Mouse (Mus musculus) cerebellum, adult 9-10 months (tissue): ENCODE results near the gene Supt6.

Source experiments
- DNase-seq: peaks from one replicate; pipeline ENCODE4 v3.0.0; 2022

Supt6 gene

GRCm38 (mm10) chr11:78182450-78182849 lies 63.3 kb downstream of the Supt6 start:
- DNase-seq = no peak

DNA sequence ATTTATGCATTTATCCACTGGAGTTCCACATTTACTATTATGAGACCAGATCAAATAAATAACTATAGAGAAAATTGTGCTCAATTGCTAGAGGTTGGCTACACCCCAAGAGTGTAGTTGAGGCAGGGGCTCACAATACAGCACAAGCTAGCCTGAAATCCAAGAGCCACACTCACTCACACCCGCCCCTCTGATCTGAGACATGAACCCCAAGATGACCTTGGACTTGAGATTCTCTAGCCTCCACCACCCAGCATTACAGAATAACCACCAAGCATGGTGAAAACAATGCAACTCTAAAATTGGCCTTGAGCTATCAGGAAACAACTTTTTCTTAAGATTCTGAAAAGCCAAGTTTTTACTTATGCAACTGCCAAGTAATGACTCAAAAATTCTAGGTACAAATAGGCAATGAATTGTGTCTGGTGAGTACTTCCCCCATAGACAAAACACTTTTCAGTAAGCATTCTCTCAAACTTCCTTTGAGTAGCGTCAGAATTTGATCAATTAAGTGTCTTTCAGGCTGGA lies 63.9 kb downstream of the Supt6 start:
- DNase-seq = no peak

- no peak for DNase-seq
Measured at GRCm38 (mm10) chr11:78180081-78180761, 65.6 kb downstream of the Supt6 start.

DNA sequence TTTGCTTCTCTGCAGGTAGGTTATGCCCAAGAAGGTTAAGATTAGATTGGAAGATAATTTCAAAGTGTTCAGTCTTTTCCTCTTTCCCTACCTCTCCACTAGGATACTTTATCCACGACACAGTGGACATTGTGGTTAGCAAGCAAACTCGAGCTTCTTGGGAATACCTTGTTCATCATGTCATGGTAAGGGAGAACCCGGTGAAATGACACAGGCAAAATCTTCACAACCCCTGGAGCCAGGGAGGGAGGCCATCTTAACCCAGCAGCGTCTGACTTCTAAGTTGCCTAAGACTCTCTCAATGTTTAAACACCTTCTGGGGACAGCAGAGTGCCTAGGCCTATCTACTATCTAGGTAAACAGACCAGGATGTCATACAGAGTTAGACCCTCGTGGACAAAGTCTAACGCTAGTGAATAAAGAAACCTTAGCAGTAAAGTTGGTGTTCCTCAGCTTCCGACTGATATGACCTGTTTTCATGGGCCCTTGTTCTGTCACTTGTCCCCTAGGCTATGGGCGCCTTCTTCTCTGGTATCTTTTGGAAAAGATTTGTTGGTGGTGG lies 66.3 kb downstream of the Supt6 start:
- DNase-seq = no peak

DNA sequence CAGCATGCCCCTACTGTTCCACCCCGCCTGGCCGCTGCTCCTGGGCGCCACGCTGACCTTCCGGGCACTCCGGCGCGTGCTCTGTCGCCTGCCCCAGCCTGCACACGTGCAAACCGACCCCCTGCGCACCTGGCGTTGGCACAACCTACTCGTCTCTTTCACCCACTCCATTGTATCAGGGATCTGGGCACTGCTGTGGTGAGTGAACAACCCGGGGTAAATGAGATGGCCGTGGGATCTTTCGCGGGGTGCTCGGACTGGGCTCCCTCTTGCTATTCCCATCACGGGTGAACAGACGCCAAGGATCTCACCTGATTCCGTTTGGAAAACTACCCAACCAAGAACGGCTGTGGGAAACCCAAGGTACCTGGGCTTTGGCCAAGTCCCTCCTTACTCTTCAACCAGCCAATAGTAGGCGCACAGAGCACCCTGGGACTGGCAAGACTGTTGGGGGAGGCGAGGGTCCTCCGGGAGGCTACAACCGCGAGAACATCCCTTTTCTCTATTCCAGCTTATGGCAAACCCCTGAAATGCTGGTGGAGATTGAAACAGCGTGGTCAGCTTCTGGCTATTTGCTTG lies 66.8 kb downstream of the Supt6 start:
- peak; percentile 70 for DNase-seq

DNA sequence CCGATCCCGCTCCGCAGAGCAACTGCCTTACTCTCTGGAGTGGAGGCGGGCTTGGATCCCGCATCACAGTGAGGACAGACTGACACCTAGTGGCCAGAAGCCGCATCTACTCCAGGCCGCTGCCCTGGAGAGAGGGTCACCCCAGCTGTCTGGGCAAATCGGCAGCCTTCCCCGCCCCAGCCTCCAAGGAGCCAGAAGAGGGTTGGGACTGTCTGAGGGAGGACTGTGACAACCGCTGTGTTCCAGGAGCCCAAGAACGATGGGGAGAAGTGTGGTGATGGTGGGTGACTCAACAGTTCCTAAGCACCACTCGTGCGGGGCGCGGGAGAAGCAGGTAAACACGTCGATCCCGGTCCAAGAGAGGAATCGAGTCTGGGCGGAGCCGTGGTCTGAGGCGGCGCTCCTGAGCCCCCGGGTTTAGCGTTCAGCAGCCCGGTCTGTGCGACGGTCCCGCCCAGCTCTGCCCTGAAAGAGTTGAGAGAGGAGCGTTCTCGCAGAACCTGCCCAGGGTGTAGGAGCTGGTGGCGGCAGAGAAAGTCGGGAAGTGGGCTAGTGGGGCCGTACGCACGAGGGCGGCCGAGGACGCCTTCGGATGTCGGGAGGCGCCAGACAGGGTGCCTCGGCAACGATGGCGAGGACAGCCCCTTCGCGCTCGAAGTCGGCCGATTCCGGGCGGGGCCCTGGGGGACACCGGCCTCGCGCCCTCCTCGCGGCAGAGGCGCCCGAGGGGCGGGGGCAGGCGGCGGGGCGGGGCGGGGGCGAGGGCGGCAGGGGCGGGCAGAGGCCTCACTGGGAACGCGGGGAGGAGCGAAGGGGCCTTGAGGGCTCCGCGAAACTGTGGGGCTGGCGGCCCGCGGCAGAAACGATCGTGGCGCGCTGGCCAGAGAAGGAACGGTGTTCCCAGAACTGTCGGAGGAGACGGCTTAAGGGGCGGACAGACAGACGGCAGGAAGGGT lies 67.6 kb downstream of the Supt6 start:
- peak; percentile 93 for DNase-seq

GRCm38 (mm10) chr11:78177437-78177836 lies 68.3 kb downstream of the Supt6 start:
- DNase-seq = no peak

- no peak for DNase-seq
Measured at GRCm38 (mm10) chr11:78176905-78177331, 68.9 kb downstream of the Supt6 start.

DNA sequence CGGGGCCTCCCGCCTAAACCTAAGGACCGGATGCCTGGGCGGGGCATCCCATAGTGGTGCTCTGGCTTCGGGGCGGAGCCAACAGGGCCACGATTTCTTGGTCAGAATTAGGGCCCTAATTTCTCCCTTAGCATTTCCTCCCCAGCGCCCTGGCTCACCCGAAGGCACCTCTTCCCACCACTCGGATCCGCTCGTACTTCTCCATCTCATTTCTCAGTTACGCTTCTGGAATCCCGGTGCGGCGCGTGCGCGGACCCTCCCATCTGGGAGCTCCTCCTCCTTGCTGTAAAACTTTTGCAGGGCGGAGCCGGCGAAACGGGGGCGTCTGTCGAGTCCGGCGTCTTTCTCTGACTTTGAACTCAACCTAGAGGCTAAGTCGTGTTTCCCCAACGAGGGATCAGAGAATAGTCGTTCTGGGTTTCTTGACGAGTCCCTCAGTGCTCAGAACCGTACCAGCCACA lies 69.4 kb downstream of the Supt6 start, which contains the start of the genes Nek8 and Tlcd1:
Gene Nek8 (minus strand): TSS at position 274 of the 461 bp plus-strand sequence.
Gene Tlcd1 (plus strand): TSS at position 310 of the 461 bp plus-strand sequence.
- DNase-seq = peak; percentile 85

- DNase-seq = no peak
Measured at GRCm38 (mm10) chr11:78175771-78176401, 69.9 kb downstream of the Supt6 start.

- DNase-seq = no peak
Measured at GRCm38 (mm10) chr11:78174506-78174905, 71.3 kb downstream of the Supt6 start.

DNA sequence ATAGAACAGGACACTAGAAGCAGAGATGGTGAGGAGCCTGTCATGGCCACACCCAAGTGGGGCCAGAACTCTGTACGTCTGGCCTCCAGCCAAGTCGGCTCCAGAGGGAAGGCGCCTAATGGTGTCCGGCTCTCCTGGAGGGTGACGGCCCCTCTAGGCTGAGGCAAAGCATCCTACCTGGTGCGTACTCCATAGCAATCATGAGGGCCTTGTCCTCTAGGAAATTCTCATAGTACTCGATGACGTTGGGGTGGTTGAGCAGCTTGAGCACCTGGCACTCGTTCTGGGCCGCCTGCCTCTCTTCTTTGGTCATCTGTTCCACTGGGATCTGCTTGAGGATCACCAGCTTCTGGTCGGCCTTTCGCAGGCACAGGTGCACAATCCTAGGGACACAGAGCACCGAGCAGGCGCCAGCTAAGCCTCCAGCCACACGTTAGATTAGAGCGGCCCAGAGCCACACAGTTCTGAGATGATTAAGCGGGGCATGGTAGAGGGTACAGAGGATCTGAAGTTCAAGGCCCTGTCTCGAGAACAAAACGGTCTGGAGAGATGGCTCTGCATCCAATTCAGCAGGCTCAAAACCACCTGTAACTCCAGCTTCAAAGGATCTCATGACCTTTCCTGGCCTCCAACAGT lies 72.9 kb downstream of the Supt6 start:
- DNase-seq = no peak

DNA sequence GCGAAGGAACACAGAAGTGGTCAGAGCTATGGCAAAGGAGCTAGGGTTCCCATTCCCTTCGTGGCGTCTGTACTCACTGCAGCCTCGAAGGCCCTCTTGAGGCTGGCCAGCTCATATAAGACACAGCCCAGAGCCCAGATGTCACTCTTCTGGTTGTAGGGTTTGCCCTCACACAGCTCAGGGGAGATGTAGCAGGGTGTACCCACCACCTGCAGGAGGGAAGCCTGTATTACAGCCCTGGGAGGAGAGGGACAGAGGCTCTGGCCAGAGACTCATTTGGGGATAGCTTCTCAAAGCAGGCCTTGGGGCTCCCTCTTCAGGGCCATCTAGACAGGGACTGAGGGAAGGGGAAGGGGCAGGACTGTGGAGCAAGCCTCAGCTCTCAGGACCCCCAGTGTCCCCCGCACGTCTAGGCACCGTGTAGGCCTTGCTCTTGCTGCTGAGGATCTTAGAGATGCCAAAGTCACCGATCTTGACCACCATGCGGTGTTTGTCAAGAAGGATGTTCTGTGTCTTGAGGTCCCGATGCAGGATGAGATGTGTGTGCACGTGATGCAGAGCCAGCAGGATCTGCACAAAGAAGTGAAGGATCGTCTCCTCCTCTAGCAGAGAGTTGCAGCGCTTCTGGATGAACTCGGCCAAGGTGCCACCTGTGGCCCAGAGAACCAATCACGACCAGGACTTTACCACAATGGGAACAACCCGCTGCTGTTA lies 73.6 kb downstream of the Supt6 start:
- DNase-seq = no peak

DNA sequence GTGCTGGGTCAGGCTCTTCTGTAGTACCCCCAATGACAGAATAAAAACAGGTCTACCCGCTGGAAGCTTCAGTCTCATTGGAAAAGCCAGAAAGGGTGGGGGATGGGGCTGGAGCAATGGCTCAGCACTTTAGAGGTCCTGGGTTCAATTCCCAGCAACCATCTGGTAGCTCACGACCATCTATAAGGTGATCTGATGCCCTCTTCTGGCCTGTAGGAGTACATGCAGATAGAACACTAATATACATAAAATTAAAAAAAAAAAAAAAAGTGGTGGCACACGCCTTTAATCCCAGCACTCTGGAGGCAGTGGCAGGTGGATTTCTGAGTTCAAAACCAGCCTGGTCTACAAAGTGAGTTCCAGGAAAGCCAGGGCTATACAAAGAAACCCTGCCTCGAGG lies 74.5 kb downstream of the Supt6 start:
- DNase-seq = no peak

GRCm38 (mm10) chr11:78170306-78170705 lies 75.5 kb downstream of the Supt6 start:
- DNase-seq = no peak

DNA sequence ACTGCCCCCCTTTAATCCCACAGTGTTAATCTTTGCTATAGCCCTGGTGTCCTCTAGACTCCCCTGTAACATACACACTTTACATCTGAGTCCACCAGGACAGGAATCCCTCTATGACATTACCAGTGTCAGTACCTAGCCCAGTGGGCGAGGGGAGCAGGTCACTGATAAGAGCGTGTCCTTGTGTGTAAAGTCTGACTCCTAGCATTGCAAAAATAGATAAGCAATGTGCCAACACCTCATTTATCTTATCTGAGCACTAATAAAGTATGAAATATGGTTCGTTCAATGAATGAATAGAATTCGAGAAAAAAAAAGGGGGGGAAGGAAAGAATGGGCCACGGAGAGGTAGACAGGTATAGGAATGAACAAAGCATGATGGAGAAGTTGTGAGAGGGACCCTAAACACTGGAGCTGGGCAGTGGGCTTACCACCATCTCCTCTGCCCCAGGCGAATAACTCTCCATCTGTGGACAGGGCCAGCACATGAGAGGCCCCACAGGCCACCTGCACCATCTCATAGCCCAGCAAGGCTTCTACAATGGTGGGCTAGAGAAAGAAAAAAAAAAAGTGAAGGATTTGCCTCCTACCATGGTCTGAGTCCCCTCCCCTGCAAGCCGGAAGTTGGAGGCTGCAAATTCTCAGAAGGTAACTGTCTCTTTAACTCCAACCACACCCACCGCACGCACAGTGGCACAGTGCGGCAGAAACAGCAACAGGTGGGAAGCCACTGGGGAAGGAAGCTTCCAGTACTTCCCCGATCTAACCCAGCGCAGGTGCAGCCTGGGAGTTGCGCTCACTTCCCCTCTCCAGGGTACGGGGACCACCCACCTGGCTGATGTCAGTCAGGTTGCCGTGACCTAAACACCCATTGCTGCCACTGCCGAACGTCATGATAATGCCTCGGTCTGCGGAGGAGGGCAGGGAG lies 77.0 kb downstream of the Supt6 start:
- DNase-seq = no peak

DNA sequence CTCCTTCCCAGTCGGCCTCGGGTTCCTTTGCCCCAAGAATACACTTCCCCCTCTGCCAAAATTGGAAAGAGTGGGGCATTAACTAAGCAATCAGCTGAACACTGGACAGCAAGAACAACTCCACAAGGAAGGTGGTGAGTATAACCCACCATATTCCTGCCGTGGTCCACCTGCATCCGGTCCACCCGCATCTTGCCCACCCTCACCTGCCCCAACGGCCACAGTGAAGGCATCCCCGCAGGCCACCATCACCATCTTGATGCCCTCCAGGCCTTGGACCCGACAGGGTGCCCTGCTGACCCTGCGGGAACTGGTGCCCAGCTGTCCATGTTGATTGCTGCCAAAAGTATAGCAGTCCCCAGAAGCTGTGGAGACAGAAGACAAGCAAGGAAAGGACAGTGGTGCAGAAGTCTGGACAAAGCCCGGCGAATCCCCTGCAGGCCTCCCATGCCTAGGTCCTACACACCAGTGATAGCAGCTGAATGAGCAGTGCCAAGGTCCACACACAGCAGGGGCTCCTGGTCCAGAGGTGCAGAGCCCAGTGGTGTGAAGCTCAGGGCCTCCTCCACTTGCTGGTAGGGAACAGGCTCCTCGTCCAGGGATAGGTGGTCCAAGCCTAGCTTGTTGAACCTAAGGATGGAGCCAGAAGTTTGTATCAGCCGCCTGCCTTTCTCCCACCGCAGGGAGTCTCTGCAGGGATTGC lies 78.4 kb downstream of the Supt6 start:
- peak; percentile 26 for DNase-seq

- peak; percentile 24 for DNase-seq
Measured at GRCm38 (mm10) chr11:78166640-78167039, 79.1 kb downstream of the Supt6 start.

DNA sequence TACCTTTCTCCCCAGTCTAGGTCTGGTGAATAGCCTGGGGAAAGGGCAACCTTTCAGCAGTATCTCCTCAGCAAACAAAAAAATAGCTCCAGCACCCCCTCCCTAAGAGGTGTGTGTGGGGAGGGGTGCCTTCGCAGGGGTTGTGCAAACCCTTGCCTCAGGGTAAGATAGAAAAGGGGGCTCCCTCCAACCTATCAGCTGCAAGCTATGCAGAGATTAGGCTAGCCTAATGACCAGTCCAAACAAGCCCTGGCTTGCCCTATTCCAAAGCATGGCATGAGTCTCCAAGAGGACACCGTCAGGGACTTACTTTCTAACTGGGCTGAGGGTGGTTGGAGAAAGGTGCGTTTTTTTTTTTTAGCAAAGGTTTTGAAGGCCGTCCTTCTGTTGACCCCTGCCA lies 79.6 kb downstream of the Supt6 start:
- DNase-seq = no peak
